Mouse (Mus musculus) ovary, postnatal 14 days (tissue): ENCODE measurements around the gene Rangap1.
"Not testable (repeated sequence)": the region's sequence is repeated elsewhere in the genome, so short reads cannot be mapped to it uniquely, and the experiment has no call there.

Experiments
- DNase-seq: peaks from one replicate; pipeline ENCODE4 v3.0.0; 2022; ENCODE audit warnings: low spot score

Gene Rangap1

DNA sequence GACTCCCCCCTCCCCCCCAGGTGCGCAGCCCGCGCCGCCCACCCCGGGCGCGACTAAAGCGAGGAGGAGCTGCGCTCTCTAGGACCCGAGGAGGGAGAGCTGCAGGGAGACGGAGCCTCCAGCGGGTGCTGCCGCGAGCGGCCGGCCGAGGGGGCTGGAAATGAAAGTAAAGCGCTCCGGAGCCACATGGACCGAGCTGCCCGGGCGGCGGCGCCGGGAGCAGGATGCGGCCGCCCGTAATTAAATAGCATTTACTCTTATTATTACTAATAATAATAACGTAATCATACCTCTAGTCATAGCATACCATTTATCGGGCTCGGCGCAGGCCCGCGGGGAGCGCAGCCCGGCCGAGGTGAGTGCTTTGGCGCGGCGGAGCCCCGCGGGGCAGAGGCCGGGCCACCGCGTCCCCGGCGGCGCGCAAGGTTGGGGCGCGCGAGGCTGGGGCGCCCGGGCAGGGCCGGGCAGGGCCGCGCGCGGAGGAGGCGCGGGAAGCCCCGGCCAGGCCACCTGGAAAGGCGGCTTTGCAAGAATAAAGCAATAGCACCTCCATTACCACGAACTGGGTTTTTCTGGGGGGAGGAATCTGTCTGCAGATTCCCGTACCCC, at the start of gene Rangap1, which contains the start of gene Zc3h7b:
Gene Rangap1, minus strand, starts transcription at position 539 of the 609 bp plus-strand sequence.
Gene Zc3h7b, plus strand, starts transcription at position 66 of the 609 bp plus-strand sequence.
- peak; percentile 65 for DNase-seq

DNA sequence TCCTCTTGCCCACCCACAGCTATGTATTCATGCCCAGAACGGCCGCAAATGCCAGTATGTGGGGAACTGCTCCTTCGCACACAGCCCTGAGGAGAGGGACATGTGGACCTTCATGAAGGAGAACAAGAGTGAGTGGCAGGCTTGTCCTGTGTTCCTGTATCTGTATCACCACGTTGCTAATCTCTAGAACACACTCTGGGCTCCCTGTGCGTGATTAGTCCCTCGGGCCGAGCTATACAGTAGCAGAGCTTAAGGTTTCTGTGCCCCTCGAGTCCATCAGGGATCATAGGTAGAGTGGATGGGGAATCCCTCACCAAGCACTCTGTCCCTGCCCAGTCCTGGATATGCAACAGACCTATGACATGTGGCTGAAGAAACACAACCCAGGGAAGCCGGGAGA, 47.1 kb upstream of the Rangap1 start:
- DNase-seq = no peak

DNA sequence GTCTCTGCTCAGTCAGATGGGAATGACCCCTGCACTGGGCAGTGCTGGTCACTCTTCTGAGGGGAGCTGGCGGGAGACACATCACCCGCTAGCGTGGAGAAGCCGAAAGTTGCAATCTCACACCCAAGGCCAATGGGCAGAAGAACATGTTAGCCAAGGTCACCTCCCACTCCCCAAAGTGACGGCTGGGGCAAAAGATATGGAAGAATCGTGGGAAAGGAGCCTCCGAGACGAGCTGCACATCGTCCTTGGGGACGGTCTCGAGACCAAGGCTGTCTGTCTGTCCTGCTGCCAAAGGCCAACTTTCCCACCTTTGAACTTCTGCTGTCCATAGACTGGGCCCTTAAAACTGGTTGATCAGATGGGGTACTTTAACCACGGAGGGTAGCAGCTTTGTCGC, 42.2 kb upstream of the Rangap1 start:
- no peak for DNase-seq

DNA sequence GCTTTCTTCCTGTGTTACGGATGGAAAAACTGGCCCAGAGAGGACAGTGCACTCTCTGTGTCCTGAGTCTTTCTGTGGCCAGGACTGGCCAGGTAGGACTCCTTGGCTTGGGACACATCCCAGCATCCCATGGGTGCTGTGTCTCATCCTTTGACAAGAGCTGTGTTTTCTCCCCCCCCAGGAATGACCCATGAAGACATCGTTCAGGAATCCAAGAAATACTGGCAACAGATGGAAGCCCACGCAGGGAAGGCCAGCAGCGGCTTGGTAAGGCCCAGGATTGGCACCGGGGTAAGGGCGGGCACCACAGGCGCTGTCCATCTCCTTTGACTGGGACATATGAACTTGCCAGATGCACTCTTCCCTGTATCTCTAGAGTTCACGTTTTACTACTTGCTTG, 40.4 kb upstream of the Rangap1 start:
- no peak for DNase-seq

DNA sequence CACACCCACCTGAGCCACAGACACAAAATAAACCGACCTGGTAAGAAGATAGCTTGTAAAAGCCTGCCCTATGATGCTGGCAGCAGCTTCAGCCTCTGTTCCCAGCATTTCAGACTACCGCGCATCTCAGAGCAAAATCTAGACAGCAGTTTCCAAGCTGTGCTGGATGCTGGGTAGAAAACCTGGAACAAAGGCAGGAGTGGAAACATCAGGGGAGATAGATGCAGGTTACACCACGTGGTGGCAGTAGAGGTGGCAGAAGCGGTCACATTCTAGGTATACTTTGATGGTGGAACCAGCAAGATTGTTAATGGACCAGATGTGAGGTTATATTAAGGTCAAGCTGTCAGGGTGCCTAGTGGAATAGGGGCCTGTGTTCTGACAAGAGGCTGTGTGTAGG, 39.4 kb upstream of the Rangap1 start:
- DNase-seq = no peak

DNA sequence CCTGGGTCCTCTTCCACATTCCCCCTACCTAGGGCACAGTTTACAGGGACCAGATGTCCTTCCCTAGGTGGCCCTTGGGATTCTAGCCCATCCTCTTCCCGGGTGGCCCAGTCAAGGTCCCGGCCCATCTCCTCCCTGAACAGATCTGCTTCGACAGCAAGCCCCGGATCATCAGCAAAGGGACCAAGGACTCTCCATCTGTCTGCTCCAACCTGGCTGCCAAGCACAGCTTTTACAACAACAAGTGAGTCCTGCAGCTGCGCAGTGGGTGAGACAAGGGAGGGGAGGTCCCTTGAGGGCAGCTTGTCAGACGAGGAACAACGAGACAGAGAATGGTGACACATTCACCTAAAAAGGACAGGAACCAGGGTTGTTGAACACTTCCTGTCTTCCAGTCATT, 36.5 kb upstream of the Rangap1 start:
- DNase-seq = no peak

DNA sequence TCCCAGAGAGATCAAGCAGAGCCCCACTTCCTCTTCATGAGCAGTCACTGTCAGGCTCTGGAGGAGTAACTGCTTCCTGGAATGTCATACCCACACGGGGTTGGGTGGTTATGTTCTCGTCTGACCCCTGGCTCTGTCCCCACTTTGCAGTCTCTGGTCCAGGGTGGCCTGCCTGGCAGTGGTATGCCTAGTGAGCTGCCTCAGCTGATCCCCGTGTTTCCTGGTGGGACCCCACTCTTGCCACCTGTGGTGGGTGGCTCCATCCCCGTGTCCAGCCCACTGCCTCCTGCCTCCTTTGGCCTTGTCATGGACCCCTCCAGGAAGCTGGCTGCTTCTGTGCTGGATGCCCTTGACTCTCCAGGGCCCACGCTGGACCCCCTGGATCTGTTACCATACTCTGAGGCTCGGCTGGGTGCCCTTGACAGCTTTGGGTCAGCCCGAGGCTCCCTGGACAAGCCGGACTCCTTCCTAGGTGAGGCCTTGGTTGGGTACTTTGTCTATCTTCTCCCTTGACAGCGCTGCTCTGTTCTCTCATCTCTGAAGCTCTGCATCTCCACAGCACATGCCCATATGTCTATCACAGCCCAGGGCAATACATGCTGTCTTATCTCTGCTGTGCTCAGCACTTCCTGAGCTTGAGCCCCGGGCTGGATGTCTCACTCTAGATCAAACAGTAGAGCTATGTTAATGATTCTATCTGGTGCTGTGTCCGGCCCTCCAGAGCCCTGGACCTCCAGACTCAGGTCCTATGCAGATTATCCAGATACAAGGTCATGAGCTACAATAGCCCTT, 31.5 kb upstream of the Rangap1 start:
- no peak for DNase-seq

DNA sequence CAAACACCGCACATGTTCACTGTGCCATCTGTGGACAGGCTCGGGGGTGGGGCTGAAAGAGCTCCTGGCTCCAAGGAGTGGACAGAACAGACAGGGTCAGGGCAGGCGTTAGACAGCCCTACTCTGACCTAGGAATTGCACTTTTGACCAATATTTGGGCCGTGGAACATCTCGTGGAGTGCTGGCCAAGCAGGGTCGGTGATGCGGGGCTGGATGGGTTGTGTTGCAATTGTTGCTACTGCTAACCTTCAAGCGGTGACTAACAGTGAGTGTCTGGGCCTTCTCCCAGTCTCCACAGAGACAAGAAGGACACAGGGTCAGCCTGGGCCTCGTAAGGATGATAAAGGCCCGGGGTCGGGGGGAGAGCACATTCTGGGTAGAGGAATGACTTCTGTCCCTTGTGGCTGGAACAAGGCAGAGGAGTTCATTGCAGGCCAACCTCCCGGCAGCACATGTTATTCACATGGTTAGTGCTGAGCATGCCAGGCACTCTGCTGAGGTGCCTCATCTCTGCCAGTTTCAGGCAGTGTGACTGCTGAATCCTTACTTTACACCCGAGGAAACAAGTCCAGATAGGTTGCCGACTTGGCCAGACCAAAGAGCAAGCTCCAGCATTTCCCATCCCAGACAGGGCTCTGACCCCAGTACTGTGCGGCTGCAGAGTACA, 29.3 kb upstream of the Rangap1 start:
- no peak for DNase-seq

DNA sequence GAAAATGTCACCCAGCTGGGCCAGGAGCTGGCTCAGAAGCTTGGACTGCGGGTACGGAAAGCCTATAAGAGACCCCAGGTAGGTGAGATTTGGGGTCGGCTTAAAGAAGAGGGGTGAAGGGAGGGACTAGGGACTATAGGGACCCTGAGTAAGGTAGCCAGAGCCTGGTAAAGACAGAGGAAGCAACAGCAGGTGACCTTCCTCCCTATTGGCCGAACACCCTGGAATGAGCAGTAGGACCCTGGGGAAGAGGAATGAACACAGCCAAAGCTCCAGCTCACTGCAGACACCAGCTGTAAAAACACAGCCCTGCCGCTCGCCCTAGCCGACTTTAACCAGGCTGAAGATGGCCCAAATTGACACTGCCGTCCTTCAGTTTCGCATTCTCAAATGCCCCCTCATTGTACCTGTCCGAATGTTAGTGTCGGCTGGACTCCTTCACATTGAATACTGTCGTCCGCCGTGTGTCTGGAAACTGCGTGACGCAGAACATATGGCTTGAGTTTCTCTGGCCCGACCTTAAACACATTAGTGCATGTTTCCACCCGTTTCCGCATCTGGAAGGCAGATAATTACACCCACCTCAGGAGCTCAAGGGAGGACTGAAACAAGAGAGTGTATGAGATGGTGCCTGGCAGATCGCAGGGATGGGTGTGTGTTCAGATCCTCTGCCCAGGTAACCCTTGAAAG, 27.2 kb upstream of the Rangap1 start:
- no peak for DNase-seq

DNA sequence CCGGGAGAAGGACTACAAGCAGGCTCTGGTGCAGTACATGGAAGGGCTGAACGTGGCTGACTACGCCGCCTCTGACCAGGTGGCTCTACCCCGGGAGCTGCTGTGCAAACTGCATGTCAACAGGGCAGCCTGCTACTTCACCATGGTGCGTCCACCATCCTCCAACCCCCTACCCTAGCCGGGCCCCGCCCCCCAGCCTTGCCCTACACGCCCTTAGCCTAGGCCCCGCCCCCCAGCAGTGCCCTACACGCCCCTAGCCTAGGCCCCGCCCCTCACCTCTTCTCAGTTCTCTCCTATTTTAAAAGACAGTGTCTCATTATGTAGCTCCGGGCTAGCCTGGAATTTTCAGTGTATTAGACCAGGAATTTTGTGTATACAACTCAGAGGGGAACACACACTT, 23.7 kb upstream of the Rangap1 start:
- no peak for DNase-seq

DNA sequence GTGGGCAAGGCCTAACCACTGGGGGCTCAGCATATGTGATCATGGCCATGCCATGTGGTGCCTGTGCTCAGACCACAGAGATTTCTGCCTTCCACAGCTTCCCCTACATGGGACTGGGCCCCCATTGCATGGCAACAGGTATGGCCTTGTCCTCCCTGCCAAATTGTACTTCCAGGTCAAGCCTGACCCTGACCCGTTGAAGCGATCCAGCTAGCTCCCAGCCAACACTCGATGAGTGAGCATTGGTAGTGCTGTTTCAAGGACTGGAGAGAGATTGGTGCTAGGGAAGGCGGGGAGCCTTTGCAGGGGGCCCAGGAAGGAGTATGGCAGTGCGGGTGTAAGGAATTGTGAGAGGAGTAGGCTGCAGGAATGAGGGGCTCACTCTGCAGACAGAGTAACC, 21.1 kb upstream of the Rangap1 start:
- no peak for DNase-seq

DNA sequence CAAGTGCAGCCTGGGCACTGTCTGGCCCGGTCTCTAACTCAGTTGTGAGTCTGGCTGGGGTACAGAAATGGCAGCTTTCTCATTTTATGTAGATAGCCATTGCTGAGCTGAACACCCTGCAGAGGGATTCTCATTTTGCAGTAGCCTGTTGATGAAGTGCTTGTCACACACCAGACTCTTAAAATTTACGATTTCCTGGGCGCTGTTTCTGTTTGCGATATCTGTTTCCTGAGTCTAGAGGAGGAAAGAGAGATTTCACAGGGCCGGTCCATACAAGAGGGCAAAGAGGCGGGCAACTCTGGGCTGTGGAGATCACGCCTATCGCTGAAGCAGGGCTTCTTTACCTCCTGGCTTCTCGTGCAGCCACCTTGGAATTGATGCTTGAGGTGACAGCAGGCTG, 20.3 kb upstream of the Rangap1 start:
- DNase-seq = no peak

DNA sequence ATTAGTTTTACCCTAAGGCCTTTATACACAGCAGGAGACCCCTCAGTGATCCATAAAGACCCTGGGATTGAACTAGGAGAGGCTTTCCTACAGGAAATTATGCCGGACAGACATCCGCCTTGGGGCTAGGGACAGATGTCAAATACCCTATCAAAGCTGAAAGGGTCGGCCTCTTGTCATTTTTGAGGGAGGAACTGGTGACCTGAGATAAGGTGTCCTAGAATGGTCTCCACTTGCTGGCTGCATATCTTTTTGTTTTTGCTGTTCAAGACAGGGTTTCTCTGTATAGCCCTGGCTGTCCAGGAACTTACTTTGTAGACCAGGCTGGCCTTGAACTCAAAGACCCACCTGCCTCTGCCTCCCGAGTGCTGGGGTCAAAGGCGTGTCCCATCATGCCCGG, 19.2 kb upstream of the Rangap1 start:
- DNase-seq = no peak

DNA sequence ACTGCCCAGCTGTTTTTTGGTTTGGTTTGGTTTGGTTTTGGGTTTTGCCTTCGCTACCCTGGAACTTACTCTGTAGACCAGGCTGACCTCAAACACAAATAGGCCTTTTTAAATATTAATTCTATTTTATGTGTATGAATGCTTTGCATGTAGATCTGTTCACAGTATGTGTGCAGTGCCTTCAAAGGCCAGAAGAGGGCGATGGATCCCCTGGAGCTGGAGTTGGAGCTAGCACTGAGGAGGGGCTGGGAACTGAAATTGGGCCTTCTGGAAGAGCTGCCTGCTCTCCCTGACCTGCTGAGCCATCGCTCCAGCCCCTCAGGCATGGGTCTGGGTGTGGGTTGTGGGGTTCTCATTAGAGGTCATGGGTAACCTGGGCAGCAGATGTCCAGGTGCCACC, 16.6 kb upstream of the Rangap1 start:
- DNase-seq = no peak

DNA sequence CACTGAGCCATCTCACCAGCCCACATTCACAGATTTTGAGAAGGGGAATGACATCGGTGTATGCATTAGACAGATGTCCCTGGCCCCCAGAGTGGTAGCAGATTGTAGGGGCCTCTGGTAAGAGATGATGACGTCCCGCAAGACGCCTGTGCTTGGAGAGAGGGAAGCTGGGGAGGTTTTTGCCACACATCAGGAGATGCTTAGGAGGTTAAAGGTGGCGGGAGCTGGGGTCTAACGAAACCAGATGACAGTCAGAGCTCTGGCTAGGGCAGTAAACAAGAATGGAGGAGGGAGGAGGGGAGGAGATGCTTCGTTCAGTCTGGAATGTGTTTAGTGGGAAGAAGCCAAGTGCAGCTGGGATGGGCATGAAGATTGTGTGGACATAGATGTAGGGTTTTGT, 16.1 kb upstream of the Rangap1 start:
- DNase-seq = no peak

DNA sequence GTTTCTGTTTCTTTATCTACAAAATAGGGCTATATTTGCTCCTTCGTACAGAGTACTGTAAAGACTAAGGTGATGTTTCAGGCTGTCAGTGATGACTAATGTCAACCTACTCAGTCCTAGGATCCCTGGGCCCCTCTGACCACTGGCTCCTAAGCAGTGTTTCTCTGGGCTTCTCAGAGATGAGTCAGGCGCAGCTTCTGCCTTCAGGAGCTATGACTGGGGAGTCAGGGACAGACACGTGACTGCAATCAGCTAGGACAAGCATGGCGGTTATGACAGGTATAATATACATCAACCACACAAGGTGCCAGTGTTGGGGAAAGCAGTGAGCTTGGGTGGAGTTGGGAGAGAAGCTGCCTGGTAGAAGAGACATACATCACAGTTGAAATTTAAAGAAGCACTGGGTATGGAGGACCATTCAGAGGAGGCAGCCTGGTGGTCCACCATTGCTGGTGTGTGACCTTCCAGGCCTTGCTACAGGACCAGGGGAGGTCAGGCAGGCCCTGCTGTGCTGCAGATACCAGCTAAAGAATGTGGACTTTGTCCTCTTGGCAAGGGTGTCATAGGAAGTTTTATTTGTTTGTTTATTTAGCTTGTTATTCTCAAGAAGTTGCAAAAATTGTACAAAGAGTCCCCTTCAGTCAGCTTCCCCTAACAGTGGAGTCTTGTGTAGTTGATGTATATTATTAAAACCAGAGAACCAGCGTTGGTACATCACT, 15.2 kb upstream of the Rangap1 start:
- DNase-seq = no peak

DNA sequence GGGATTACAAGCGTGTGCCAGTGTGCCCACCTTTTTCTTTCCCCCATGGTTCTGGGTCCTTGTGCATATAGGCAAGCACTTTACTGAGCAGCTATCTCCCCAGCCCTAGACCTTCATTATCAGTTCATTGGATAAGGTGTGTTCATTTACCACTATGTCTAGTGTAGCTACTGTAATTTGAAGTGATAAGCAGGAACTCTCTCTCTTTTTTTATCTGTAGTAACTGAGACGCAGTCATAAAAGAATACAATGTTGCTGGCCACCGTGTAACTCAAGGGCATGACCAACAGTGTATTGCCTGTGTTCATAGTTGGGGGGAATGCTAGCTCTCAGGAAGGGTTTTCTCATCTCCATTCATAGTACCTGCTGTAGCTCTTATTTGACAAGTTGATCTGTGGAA, 14.2 kb upstream of the Rangap1 start:
- DNase-seq = no peak

DNA sequence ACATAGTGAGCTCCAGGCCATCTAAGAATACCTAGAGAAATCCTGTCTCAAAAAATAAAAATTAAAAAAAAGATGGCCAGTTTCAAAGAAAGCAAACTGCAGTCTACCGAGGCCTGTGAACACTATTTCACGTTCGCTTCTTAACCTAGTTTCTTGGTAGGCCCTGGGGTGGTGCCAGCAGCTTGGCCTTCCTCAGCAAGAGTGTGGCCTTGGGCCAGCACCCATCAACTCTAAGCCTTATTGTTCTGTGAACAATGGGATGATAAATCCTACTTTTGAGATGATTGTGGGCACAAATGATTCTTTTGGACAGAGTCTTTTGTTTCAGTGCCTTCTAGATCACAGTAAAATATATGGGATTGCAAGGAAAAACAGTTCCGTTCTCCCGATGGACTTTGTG, 13.4 kb upstream of the Rangap1 start:
- DNase-seq = no peak

DNA sequence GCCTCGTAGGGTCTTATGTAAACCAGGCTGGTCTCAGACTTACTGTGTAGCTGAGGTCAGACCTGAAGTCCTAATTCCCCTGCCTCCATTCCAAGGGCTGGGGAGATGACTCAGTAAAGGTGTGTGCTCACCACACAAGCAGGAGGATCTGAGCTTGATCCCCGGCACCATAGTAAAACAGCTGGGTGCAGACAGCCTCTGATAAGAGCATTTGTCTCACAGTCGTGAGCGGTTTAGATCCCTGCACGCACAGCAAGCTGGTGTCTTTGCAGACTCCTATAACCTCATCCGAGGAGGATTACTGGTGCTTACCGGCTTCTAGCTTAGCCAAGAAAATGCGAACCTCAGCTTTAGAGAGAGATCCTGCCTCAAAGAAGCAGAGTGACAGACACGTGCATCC, 8.3 kb upstream of the Rangap1 start:
- no peak for DNase-seq

DNA sequence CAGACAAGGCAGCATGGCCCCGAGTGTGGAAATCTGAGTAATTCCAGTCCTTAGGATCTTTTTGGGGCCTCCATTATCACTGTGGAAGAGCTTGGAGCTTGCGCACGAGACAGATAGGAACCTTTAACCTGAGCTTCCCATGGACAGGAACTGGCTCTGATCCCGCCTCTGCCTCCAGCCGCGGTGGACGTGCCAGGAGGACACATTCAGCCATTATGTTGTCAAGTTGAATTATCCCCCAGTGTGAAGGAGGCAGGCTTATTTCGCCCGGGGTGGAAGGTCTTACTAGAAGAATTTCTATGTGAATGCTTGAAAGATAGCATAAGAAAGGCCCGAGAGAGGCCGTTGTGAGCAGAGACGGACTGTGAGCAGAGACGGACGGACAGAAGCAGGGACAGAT, 4.4 kb upstream of the Rangap1 start:
- no peak for DNase-seq

DNA sequence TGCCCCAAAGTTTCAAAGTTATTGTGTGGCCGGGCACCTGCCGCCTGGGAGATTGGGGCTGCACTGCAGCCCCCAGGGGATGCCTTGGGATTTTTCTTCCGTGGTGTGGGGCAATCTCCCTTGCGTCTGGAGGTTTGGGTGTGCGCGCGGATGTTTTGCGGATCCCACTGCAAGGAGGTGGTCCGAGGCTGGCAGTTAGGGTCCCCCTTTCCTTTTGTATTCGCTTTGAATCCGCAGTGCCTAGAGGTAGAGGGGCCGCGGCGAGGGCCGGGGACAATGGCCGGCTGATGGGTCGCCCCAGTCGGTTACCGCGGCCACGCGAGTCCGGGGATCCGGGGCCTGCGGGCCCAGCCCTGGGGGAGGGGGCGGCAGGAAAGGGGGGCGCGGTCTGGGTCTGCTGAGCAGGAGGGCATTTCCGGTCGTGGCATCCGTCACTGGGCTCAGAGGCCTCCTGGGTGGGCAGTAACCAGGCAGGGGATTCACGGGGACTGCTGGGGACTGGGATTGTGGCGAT, 328 bp upstream of the Rangap1 start:
- DNase-seq = peak; percentile 66

DNA sequence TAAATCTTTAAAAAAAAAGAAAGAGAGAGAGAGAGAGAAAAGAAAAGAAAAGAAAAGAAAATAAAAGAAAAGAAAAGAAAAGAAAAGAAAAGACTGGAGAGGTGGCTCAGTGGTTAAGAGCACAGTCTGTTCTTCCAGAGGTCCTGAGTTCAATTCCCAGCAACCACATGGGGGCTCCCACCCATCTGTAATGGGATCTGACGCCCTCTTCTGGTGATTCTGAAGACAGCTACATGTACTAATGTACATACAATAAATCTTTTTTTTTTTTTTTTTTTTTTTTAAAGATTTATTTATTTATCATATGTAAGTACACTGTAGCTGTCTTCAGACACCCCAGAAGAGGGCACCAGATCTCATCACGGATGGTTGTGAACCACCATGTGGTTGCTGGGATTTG, 3.0 kb downstream of the Rangap1 start:
- DNase-seq = not testable (repeated sequence)
